Mouse (Mus musculus) bone marrow, adult 2 months (tissue): ENCODE results near the gene Dync1i1. TPM values are rescaled to one million over a fixed set of nuclear protein-coding genes. Genes with fewer than 3 reads are reported as not detected.

ENCODE experiments used
- H3K27ac ChIP-seq: fragments of 200-500 bp; 2 replicates; pipeline ENCODE4 v1.5.1; 2012; ENCODE audit warnings: low read depth, mild to moderate bottlenecking, control low read depth, inconsistent platforms, low read length; ENCODE audit not compliant: control insufficient read depth, poor library complexity, insufficient read depth
- H3K4me1 ChIP-seq: fragments of 200-500 bp; 2 replicates; pipeline ENCODE4 v1.6.1; 2011; ENCODE audit warnings: low read length; ENCODE audit not compliant: control insufficient read depth, insufficient read depth
- H3K4me3 ChIP-seq: fragments of 200-500 bp; replicated peaks from 2 replicates; pipeline ENCODE3; 2011; ENCODE audit warnings: mild to moderate bottlenecking, low read depth, low read length, control low read depth; ENCODE audit not compliant: control insufficient read depth
- CTCF ChIP-seq: fragments of 200-500 bp; IDR thresholded peaks from 2 replicates; pipeline ENCODE4 v1.5.1; 2011; ENCODE audit warnings: low read length, control low read depth; ENCODE audit not compliant: control insufficient read depth, insufficient read depth
- POLR2A ChIP-seq: fragments of 200-500 bp; IDR thresholded peaks from 2 replicates; pipeline ENCODE4 v1.6.1; 2011; ENCODE audit warnings: low read depth, mild to moderate bottlenecking, control low read depth, low read length, borderline replicate concordance; ENCODE audit not compliant: control insufficient read depth
- WGBS: fragments of 180-500 bp; shearing (Covaris S2); methylation state at CpG from one replicate; pipeline ENCODE4 v1.1.7; 2018; 5-methylcytosine and 5-hydroxymethylcytosine counted together
- polyA plus RNA-seq: library from polyadenylated mRNA; stranded (reverse); fragments of >200 nt; gene quantifications from 2 replicates; pipeline ENCODE4 v1.2.4, GENCODE M21; 2011; ENCODE audit warnings: low replicate concordance; ENCODE audit not compliant: missing spikeins, insufficient read depth, insufficient read length

Dync1i1 gene
- polyA plus RNA-seq, 1 experiment, result not detected

DNA sequence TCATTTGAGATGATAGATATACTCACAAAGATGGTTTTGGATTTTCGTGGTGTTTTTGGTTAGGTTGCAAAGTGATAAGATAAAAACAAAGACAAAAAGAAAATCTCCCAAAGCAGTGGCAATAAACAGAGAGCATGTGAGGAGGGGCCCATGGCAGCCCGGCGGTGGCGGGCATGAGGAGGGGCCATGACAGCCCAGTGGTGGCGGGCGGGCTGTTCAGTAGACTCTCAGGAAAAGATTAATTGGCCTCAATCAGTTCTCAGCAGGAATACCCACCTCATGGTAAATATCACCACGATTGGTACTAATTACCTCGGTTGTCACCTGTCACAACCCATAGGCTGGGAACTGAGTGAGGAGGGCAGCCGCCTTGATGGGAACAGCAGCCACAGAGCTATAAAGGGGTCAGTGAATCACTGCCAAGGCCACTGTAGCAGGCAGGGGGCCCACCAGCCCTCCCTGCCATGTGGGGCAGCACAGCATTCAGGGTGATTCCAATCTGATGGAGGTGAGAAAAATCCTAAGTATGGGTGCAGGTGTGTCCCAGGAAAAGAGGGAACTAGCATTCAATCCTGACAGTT is 224.5 kb downstream of the Dync1i1 start:
- no peak overlapping the region for H3K4me3 ChIP-seq
- no peak overlapping the region for H3K27ac ChIP-seq
- TF ChIP-seq CTCF, result no peak
- TF ChIP-seq POLR2A, result no peak
- 74% methylated on average over 9 of the region's 9 CpGs for WGBS
- no peaks in the 10 kb centered on the region for H3K4me1 ChIP-seq

DNA sequence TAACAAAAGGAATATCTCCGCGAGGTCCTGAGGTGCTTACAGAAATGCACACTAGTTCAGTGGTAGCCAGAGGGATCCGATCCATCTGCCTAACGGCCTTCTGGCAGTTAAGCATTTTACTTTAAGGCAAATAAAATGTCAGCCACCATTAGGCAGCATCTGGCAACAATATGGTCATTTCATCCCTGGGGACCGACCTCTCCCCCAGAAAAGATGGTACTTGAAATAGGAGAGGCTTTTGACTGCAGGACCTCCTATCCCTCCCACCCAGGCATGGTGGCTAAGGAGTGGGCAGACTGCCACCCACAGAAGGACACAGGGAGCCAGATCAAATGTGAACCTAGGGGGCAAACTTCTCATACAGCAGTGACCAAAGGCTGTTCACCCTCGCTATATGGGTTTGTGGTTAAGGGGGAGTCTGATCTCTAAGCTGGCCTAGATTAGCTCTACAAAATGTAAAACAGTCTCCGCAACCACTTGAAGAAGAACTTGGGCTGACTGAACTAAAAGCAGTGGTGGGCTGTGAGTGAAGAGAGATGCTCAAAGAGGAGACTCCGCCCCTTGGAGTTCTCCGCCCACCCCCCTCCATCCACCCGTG is 231.0 kb downstream of the Dync1i1 start:
- no peaks in the 10 kb centered on the region for H3K4me1 ChIP-seq
- TF ChIP-seq CTCF, result no peak
- TF ChIP-seq POLR2A, result no peak
- no peak overlapping the region for H3K27ac ChIP-seq
- no peak overlapping the region for H3K4me3 ChIP-seq
- 73% methylated on average over 10 of the region's 10 CpGs for whole genome bisulfite sequencing

DNA sequence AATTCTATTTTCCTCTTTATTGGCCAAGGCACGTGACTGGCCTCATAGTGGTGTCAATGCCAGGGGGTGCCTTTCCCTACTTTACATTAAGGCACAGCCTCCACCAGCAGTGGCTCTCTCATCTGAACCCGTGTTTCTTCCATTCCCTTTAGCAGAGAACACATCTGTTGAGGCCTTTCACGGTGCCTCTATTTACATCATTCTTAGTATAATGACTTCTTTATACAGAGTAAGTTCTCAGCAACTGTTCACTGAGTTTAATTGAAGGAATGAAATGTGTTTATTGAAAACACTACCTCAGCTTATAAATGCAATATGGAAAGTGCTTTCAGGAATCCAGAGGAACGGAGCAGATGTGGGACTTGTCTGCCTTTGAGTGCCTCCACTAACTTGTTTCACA is 235.3 kb downstream of the Dync1i1 start:
- Histone ChIP-seq H3K4me1 (no peaks in the 10 kb centered on the region), H3K4me3 (no peak overlapping the region), H3K27ac (no peak overlapping the region)
- 69% methylated on average over 4 of the region's 4 CpGs for WGBS
- no peak for TF ChIP-seq CTCF
- TF ChIP-seq POLR2A, result no peak

DNA sequence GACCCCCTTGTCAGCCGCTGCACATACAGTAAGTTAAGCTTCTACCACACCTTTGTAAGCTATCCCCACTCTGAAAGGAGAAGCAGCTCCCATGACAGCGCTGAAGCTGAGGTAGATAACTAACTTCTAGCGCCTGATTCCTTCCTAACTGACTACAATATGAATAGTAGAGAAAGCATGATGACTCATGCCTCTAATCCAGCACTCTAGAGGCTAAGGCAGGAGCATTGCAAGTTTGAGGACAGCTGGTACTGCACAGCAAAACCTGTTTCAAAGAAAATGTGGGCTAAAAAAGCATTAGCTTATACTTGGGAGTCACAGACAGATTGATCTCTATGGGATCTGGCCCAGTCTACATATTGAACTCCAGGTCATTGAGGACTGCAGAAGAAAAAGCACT is 236.5 kb downstream of the Dync1i1 start:
- TF ChIP-seq CTCF (no peak), POLR2A (no peak)
- H3K4me3 ChIP-seq, result no peak overlapping the region
- H3K27ac ChIP-seq, result no peak overlapping the region
- 74% methylated on average over 3 of the region's 3 CpGs for WGBS
- H3K4me1 ChIP-seq, result no peaks in the 10 kb centered on the region

DNA sequence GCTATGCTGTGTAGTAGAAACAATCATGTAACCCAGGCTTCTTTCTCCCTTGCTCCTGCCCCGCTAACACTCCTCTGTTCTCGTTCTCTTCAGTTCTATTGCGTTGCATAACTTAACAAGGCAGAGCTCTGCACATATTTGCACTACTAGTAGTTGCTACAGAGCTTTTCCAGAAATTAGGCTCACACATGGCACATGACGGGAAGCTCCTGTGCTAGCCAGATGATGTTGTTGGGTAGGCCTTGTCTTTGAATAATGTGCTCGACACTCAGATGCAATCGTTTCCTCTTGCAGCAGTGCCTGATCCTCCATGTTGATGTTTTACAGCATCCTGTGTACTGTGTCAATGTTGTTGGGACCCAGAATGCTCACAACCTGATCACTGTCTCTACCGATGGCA is 240.9 kb downstream of the Dync1i1 start:
- TF ChIP-seq POLR2A, result no peak
- no peak for TF ChIP-seq CTCF
- 82% methylated on average over 7 of the region's 7 CpGs for WGBS
- H3K4me3 ChIP-seq, result no peak overlapping the region
- no peaks in the 10 kb centered on the region for H3K4me1 ChIP-seq
- no peak overlapping the region for H3K27ac ChIP-seq

DNA sequence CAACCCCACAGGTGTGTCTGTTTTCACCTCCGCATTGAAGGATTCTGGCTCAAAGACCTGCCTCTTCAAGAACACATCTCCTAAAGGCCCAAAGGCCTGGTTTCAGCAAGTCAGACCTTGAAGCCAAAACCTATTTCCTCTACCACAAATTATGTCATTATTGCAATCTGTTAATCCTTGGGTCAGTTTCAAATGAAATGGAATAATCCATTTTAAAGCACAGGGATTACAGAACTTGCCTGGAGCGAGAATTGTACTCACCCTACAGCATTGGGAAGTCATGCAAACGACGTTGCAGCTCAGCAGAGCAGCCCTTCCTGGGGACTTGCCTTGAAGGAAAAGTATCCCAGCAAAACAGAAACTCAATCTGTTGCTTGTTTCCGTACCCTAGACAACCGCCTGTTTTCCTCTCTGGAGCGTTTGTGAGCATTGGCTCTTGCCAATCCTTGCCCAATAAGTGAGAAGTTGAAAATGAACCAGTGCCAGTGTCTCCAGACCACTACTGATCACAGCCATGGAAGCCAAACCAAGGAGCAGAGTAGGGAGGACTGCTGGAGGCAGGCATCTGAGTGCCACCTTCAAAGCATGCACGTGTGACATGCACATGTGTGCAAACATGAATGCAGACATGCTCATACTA is 241.5 kb downstream of the Dync1i1 start:
- Histone ChIP-seq H3K4me3 (no peak overlapping the region), H3K27ac (no peak overlapping the region), H3K4me1 (no peaks in the 10 kb centered on the region)
- WGBS, result 80% methylated on average over 8 of the region's 8 CpGs
- TF ChIP-seq POLR2A, result no peak
- no peak for TF ChIP-seq CTCF

DNA sequence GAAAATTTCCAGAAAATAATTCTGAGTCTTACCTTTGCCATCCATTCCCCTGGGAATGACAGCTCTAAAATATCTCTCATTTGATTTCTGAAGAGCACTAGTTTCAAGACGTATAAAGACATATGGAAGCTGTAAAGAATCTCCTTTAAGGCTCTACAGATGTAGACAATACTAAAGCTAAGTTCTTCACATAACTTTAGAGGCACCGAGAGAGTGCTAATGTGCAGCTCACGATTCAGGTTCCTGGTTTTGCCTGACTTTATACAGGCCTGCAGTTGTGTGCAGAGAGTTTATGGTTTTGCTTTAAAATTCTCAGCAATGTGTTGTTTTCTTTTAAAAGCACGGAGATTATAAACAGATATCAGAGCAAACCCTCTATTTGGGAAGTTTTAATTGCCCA is 242.1 kb downstream of the Dync1i1 start:
- Histone ChIP-seq H3K27ac (no peak overlapping the region), H3K4me1 (no peaks in the 10 kb centered on the region), H3K4me3 (no peak overlapping the region)
- TF ChIP-seq POLR2A (no peak), CTCF (no peak)
- 67% methylated on average over 4 of the region's 4 CpGs for WGBS

DNA sequence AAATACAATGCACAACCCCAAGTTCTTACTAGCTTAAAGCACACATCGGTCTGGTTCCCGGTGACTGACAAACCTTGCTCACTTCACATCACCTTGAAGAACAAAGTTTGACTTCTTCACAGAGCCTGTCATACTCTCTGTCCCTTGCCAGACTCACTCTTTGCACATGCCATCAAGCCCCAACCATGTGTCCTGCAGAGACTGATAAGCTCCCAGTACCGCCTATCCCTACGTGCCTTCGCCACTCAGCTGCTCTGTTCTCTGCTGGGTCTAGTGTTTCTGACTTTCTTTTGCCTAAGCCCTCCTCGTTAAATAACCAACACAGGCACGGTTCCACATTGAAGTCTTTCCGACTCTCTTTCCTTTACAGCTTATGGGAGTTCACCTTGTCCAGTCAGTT is 244.2 kb downstream of the Dync1i1 start:
- Histone ChIP-seq H3K4me1 (no peaks in the 10 kb centered on the region), H3K27ac (no peak overlapping the region), H3K4me3 (no peak overlapping the region)
- TF ChIP-seq CTCF (no peak), POLR2A (no peak)
- whole genome bisulfite sequencing, result 83% methylated on average over 8 of the region's 8 CpGs

DNA sequence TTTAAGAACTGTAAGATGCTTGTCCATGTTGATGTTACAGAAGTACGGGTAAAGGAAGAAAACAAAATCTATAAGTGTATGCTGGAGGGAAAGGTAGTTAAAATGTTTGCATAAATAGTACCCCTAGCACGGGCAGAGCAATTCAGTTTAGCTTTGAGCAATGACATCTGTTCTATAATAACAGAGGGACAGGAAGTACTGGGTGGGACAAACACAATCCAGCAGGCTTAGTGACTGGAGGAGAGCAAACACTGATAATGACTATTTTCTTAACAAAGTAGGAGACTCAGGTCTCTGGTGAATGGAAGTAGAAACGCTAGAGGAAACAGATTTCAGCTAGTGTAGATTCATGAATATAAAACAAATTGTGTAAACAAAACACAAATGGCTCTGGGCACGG is 250.8 kb downstream of the Dync1i1 start:
- Histone ChIP-seq H3K4me3 (no peak overlapping the region), H3K4me1 (no peaks in the 10 kb centered on the region), H3K27ac (no peak overlapping the region)
- WGBS, result 33% methylated on average over 4 of the region's 4 CpGs
- TF ChIP-seq POLR2A, result no peak
- TF ChIP-seq CTCF, result no peak
